Mouse (Mus musculus): Measurements from ENCODE around the gene Tmem247. TPM values are rescaled to one million over a fixed set of nuclear protein-coding genes. Genes with fewer than 3 reads are reported as not detected.
A peak's percentile ranks its signal among the peaks of the same experiment; 100 is the strongest.

Gene Tmem247
- total and polyA plus RNA-seq, 3 experiments: not detected

DNA sequence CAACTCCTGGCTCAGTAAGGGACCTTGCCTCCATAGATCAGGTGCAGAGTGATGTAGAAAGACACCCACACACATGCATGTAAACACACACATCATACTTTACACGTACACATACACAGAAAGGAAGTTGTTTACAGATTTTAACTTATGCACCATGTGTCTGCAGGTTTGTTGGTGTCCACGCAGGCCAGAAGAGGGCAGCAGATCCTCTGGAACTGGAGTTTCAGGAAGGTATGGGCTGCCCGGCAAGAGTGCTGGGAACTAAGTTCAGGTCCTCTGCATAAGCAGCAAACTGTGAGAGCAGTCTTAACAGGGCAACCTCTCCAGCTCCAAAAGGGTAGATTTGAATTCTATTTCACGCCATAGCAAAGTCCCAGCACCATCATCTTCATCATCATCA is 1.6 kb upstream of the Tmem247 start:
- Histone ChIP-seq H3K4me1 (ENCODE audit: control insufficient read depth in 1 of 2, insufficient read depth in 2 of 2, low read length in 2 of 2) (peaks cover 0 to 12% of the 10 kb centered on the region in 2 experiments; a peak in 2 of 4 replicates), H3K9ac (ENCODE audit: control insufficient read depth, low read depth, low read length, poor library complexity, severe bottlenecking) (no peak overlapping the region), H3K36me3 (ENCODE audit: control insufficient read depth in 1 of 2, insufficient read depth in 2 of 2, low read length in 2 of 2) (peaks cover 0 to 5% of the 10 kb centered on the region in 2 experiments; a peak in 2 of 4 replicates), H3K9me3 (replicated peaks; ENCODE audit: insufficient read depth, low read length) (no peaks in the 10 kb centered on the region), H3K4me3 (ENCODE audit: control insufficient read depth in 1 of 2, insufficient read depth in 1 of 2, low read depth in 2 of 2, low read length in 2 of 2) (no peak overlapping the region), H3K79me2 (ENCODE audit: control insufficient read depth, insufficient read depth, low read length, poor library complexity) (no peaks in the 10 kb centered on the region), H3K27me3 (ENCODE audit: control insufficient read depth in 1 of 2, insufficient read depth in 2 of 2, low read length in 2 of 2) (no peaks in the 10 kb centered on the region), H3K27ac (ENCODE audit: control insufficient read depth, low read depth, low read length) (no peak overlapping the region)
- DNase-seq (ENCODE audit: low read depth, low spot score): peak; percentile 47
- TF ChIP-seq CTCF (IDR thresholded peaks at IDR 0.05 in 2 of 3, conservative IDR thresholded peaks at IDR 0.05 in 1 of 3; ENCODE audit: control insufficient read depth in 1 of 3, insufficient read depth in 1 of 3, low read depth in 2 of 3, low read length in 3 of 3, poor library complexity in 1 of 3, severe bottlenecking in 1 of 3) (peak; percentile 29 to 62 (median 58)), KAT2A (conservative IDR thresholded peaks at IDR 0.05; ENCODE audit: low read depth, low read length) (no peak), ZMIZ1 (IDR thresholded peaks at IDR 0.05; ENCODE audit: low read depth, low read length) (no peak), SIN3A (IDR thresholded peaks at IDR 0.05; ENCODE audit: low read length) (no peak), CHD1 (IDR thresholded peaks at IDR 0.05; ENCODE audit: low read depth, low read length) (no peak), MEF2A (IDR thresholded peaks at IDR 0.05; ENCODE audit: extremely low read depth, insufficient replicate concordance, low read depth, low read length, poor library complexity, severe bottlenecking) (no peak), MAX (IDR thresholded peaks at IDR 0.05; ENCODE audit: low read length) (no peak), POLR2AphosphoS5 (IDR thresholded peaks at IDR 0.05; ENCODE audit: borderline replicate concordance, low read depth, low read length) (no peak), MAZ (IDR thresholded peaks at IDR 0.05; ENCODE audit: low read depth, low read length) (no peak), ZC3H11A (IDR thresholded peaks at IDR 0.05; ENCODE audit: low read depth, low read length) (peak; percentile 27; the same call in 1 of the 2 replicates), RCOR1 (IDR thresholded peaks at IDR 0.05; ENCODE audit: low read depth, low read length) (no peak), POLR2A (IDR thresholded peaks at IDR 0.05; ENCODE audit: control insufficient read depth in 1 of 2, insufficient read depth in 1 of 2, low read depth in 1 of 2, low read length in 2 of 2, poor library complexity in 1 of 2) (no peak), GABPA (IDR thresholded peaks at IDR 0.05; ENCODE audit: low read depth, low read length) (no peak), GATA1 (IDR thresholded peaks at IDR 0.05; ENCODE audit: low read depth, low read length) (no peak), TCF12 (IDR thresholded peaks at IDR 0.05; ENCODE audit: low read depth, low read length) (no peak), TAL1 (IDR thresholded peaks at IDR 0.05; ENCODE audit: low read length) (no peak), USF1 (IDR thresholded peaks at IDR 0.05; ENCODE audit: low read depth, low read length) (no peak), MXI1 (IDR thresholded peaks at IDR 0.05; ENCODE audit: low read depth, low read length) (no peak), MYB (IDR thresholded peaks at IDR 0.05; ENCODE audit: low read depth, low read length) (no peak), JUND (IDR thresholded peaks at IDR 0.05; ENCODE audit: low read depth, low read length) (no peak), SMC3 (IDR thresholded peaks at IDR 0.05; ENCODE audit: low read depth, low read length) (peak; percentile 43), ELF1 (IDR thresholded peaks at IDR 0.05; ENCODE audit: low read depth, low read length) (no peak), ETS1 (IDR thresholded peaks at IDR 0.05; ENCODE audit: low read depth, low read length) (no peak), POLR2AphosphoS2 (IDR thresholded peaks at IDR 0.05; ENCODE audit: low read length) (no peak), USF2 (IDR thresholded peaks at IDR 0.05; ENCODE audit: borderline replicate concordance in 1 of 2, insufficient read depth in 1 of 2, low read depth in 1 of 2, low read length in 2 of 2) (no peak), RAD21 (IDR thresholded peaks at IDR 0.05; ENCODE audit: low read depth, low read length) (peak; percentile 54)

All from MEL (cell line).